Mouse (Mus musculus) liver, adult 2 months (tissue): Measurements from ENCODE around the gene Kalrn.

Experiments used
- CTCF ChIP-seq: fragments of 200-500 bp; IDR thresholded peaks from 2 replicates; pipeline ENCODE4 v1.5.1; 2011; ENCODE audit warnings: low read depth, low read length, control low read depth
- POLR2A ChIP-seq: fragments of 200-500 bp; IDR thresholded peaks from 2 replicates; pipeline ENCODE4 v1.6.1; 2011; ENCODE audit warnings: low read length, control low read depth; ENCODE audit not compliant: insufficient read depth; ENCODE audit errors: extremely low read depth

DNA sequence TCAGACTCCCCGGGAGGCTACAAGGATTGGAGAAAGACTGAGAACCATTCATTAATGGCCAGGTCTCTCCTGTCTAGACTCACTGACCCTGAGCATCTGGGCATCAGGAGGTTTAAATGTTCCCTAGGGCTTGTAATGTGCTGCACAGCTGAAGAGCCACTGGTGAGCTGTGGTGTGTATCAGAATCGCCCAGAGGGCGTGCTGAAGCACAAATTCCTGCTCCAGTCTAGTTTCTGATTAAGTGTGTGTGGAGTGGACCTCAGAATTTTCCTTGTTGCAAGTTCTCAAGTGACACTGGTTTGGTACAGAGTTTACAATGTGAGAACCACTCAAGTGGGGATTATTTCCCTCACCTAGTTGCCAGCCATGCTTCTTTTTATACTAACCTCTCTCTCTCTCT lies 473.5 kb downstream of the Kalrn start:
- TF ChIP-seq CTCF (no peak), POLR2A (no peak)
